Mouse (Mus musculus) cerebellum, adult 9-11 months (tissue): Measurements from ENCODE around the gene Mfap5.
A peak's percentile ranks its signal among the peaks of the same experiment; 100 is the strongest.
"Not testable (repeated sequence)": the region's sequence is repeated elsewhere in the genome, so short reads cannot be mapped to it uniquely, and the experiment has no call there.

ENCODE experiments used
- DNase-seq: peaks from one replicate; pipeline ENCODE4 v3.0.0; 2022

Gene Mfap5

GRCm38 (mm10) chr6:122514312-122514711, 8.7 kb downstream of the Mfap5 start:
- no peak for DNase-seq

- not testable (repeated sequence) for DNase-seq
These were observed 10.1 kb downstream of the Mfap5 start for GRCm38 (mm10) chr6:122515762-122516161.

GRCm38 (mm10) chr6:122517668-122518067, 12.0 kb downstream of the Mfap5 start:
- DNase-seq, result no peak

- no peak for DNase-seq
These were observed 13.7 kb downstream of the Mfap5 start for GRCm38 (mm10) chr6:122519384-122519783.

- no peak for DNase-seq
These were observed 16.9 kb downstream of the Mfap5 start for GRCm38 (mm10) chr6:122522595-122522994.

GRCm38 (mm10) chr6:122523289-122523688, 17.6 kb downstream of the Mfap5 start:
- DNase-seq, result no peak

GRCm38 (mm10) chr6:122527596-122527995, 22.0 kb downstream of the Mfap5 start:
- DNase-seq, result no peak

GRCm38 (mm10) chr6:122528136-122528535, 22.5 kb downstream of the Mfap5 start:
- no peak for DNase-seq

GRCm38 (mm10) chr6:122531466-122532174, 26.0 kb downstream of the Mfap5 start:
- DNase-seq, result no peak

- no peak for DNase-seq
These were observed 27.2 kb downstream of the Mfap5 start for GRCm38 (mm10) chr6:122532883-122533302.

GRCm38 (mm10) chr6:122534032-122534431, 28.4 kb downstream of the Mfap5 start:
- DNase-seq, result no peak

GRCm38 (mm10) chr6:122539564-122539963, 33.9 kb downstream of the Mfap5 start:
- DNase-seq, result no peak

GRCm38 (mm10) chr6:122542459-122542858, 36.8 kb downstream of the Mfap5 start:
- not testable (repeated sequence) for DNase-seq

GRCm38 (mm10) chr6:122543574-122543973, 37.9 kb downstream of the Mfap5 start:
- no peak for DNase-seq

- no peak for DNase-seq
These were observed 39.0 kb downstream of the Mfap5 start for GRCm38 (mm10) chr6:122544672-122545071.

- no peak for DNase-seq
These were observed 39.7 kb downstream of the Mfap5 start for GRCm38 (mm10) chr6:122545289-122545882.

GRCm38 (mm10) chr6:122545948-122546347, 40.3 kb downstream of the Mfap5 start:
- DNase-seq, result no peak

- no peak for DNase-seq
These were observed 48.0 kb downstream of the Mfap5 start, which contains the start of gene Aicda for GRCm38 (mm10) chr6:122553606-122554005. Gene Aicda (plus strand): TSS chr6:122553801.

GRCm38 (mm10) chr6:122554102-122554501, 48.5 kb downstream of the Mfap5 start:
- DNase-seq, result no peak

- no peak for DNase-seq
These were observed 49.6 kb downstream of the Mfap5 start for GRCm38 (mm10) chr6:122555266-122555665.

- DNase-seq, result peak; percentile 27
These were observed 51.4 kb downstream of the Mfap5 start for GRCm38 (mm10) chr6:122556959-122557561.

GRCm38 (mm10) chr6:122560427-122560826, 54.8 kb downstream of the Mfap5 start:
- DNase-seq, result peak; percentile 35

- no peak for DNase-seq
These were observed 55.4 kb downstream of the Mfap5 start for GRCm38 (mm10) chr6:122561005-122561404.

- DNase-seq, result peak; percentile 12
These were observed 56.8 kb downstream of the Mfap5 start for GRCm38 (mm10) chr6:122562463-122562862.
